Mouse (Mus musculus) stomach, embryonic 14.5 days (tissue): ENCODE results near the gene Mpp1. TPM values are rescaled to one million over a fixed set of nuclear protein-coding genes. Genes with fewer than 3 reads are reported as not detected.

Experiments used
- polyA plus RNA-seq: library from polyadenylated mRNA; unstranded; fragments of >200 nt; fragmentation: Nextera tagmentation; extraction: Ambion mirVana; gene quantifications from 2 replicates; pipeline ENCODE4 v1.2.1, GENCODE M21; 2014

Mpp1 gene
- polyA plus RNA-seq, 1 experiment from 2014 or later: 69.8 TPM

Other genes starting within 250 kb of the Mpp1 start
- 2.7 and 3.8 TPM in 2 replicates for gene Gab3, start 45.6 kb downstream of the Mpp1 start, polyA plus RNA-seq
- gene Dkc1, start 35.2 kb downstream of the Mpp1 start, polyA plus RNA-seq: 132 and 146 TPM in 2 replicates
- not detected in 2 replicates for gene Smim9, start 32.8 kb upstream of the Mpp1 start, polyA plus RNA-seq